Mouse (Mus musculus) gastrocnemius, adult 8-10 months (tissue): ENCODE results near the gene Gm29110. TPM values are rescaled to one million over a fixed set of nuclear protein-coding genes. Genes with fewer than 3 reads are reported as not detected.
"Not testable (repeated sequence)": the region's sequence is repeated elsewhere in the genome, so short reads cannot be mapped to it uniquely, and the experiment has no call there.

ENCODE experiments used
- DNase-seq, 2 experiments: peaks; one replicate each; pipeline ENCODE4 v3.0.0; 2022; ENCODE audit warnings: low spot score in 2 of 2
- total RNA-seq, 4 experiments: library from RNA; stranded (reverse); gene quantifications; 2 replicates each; pipeline ENCODE4 v1.2.4; 2022

Gene Gm29110
- total RNA-seq = not detected

GRCm38 (mm10) chrY:74470231-74470630, at the start of gene Gm29110:
TSS of gene Gm29110 (plus strand) at chrY:74470531.
- DNase-seq = not testable (repeated sequence)

Other genes with a start within 250 kb of the Gm29110 start
- not detected for gene Gm21913, start 153.4 kb downstream of the Gm29110 start, total RNA-seq